Mouse (Mus musculus) stomach, embryonic 14.5 days (tissue): ENCODE results near the gene Kirrel3. TPM values are rescaled to one million over a fixed set of nuclear protein-coding genes. Genes with fewer than 3 reads are reported as not detected.

ENCODE experiments used
- ATAC-seq: fragments of 200-750 bp; cut with Nextera tagmentation; 2 replicates; pipeline ENCODE4 v1.8.0; 2017; ENCODE audit warnings: low read depth, moderate TSS enrichment; ENCODE audit not compliant: insufficient number of reproducible peaks, insufficient read depth, low FRiP score
- H3K27ac ChIP-seq: fragments of 300-500 bp; sonication (generic); 2 replicates; pipeline ENCODE4 v1.5.1; 2014; ENCODE audit warnings: mild to moderate bottlenecking, low read length, moderate library complexity, mixed read lengths
- H3K27me3 ChIP-seq: fragments of 300-500 bp; sonication (generic); 2 replicates; pipeline ENCODE4 v1.6.1; 2014; ENCODE audit warnings: low read length, control low read depth, mixed read lengths; ENCODE audit not compliant: control insufficient read depth, insufficient read depth
- H3K36me3 ChIP-seq: fragments of 300-500 bp; sonication (generic); 2 replicates; pipeline ENCODE4 v1.6.1; 2014; ENCODE audit warnings: mild to moderate bottlenecking, control low read depth, low read length, moderate library complexity, mixed read lengths; ENCODE audit not compliant: control insufficient read depth, insufficient read depth
- H3K4me1 ChIP-seq: fragments of 300-500 bp; sonication (generic); 2 replicates; pipeline ENCODE4 v1.6.1; 2014; ENCODE audit warnings: low read length, control low read depth, mixed read lengths; ENCODE audit not compliant: control insufficient read depth, insufficient read depth
- H3K4me2 ChIP-seq: fragments of 300-500 bp; sonication (generic); replicated peaks from 2 replicates; pipeline ENCODE4 v1.6.1; 2014; ENCODE audit warnings: low read depth, low read length, control low read depth
- H3K4me3 ChIP-seq: fragments of 300-500 bp; sonication (generic); 2 replicates; pipeline ENCODE4 v1.5.1; 2014; ENCODE audit warnings: low read depth, low read length, control low read depth
- H3K9ac ChIP-seq: fragments of 300-500 bp; sonication (generic); replicated peaks from 2 replicates; pipeline ENCODE4 v1.6.1; 2014; ENCODE audit warnings: low read depth, mild to moderate bottlenecking, control low read depth, low read length, moderate library complexity, mixed read lengths
- H3K9me3 ChIP-seq: fragments of 300-500 bp; sonication (generic); 2 replicates; pipeline ENCODE4 v1.6.1; 2016; ENCODE audit warnings: low read depth, low read length, control low read depth; ENCODE audit not compliant: control insufficient read depth
- WGBS: fragments of 180-500 bp; shearing (Covaris S2); extraction: QIAGEN DNeasy Blood & Tissue Kit; methylation state at CpG from one replicate; pipeline ENCODE4 v1.1.7; 2014; 5-methylcytosine and 5-hydroxymethylcytosine counted together
- polyA plus RNA-seq: library from polyadenylated mRNA; unstranded; fragments of >200 nt; fragmentation: Nextera tagmentation; extraction: Ambion mirVana; gene quantifications from 2 replicates; pipeline ENCODE4 v1.2.1, GENCODE M21; 2014

The Kirrel3 gene
- polyA plus RNA-seq, 1 experiment from 2014 or later = 6.3 TPM

DNA sequence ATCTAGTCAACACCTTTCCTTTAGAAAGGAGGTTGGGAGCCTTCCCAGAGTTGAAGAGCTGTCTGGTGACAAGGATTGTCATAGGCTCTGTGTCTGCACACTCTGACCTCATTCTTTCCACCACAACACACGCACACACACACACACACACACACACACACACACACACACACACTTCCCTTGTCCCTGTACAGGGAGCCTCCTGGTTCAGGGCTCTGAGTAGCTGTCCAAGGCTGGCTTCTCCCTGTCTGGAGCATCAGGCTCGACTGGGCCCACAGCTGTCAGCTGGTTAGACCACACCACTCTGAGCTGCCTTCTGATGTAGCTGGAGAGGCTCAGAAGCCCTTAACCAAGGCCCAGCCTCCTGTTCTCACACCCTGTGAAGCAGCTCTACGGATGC lies 302.2 kb downstream of the Kirrel3 start:
- WGBS = 58% methylated on average over 3 of the region's 3 CpGs
- Histone ChIP-seq H3K4me3 (no peak overlapping the region), H3K27me3 (no peaks in the 10 kb centered on the region), H3K4me2 (no peak overlapping the region), H3K27ac (no peak overlapping the region), H3K9ac (no peak overlapping the region), H3K4me1 (no peaks in the 10 kb centered on the region), H3K36me3 (no peaks in the 10 kb centered on the region), H3K9me3 (no peaks in the 10 kb centered on the region)
- ATAC-seq = no peak

- H3K9me3 ChIP-seq = no peaks in the 10 kb centered on the region
- no peak overlapping the region for H3K9ac ChIP-seq
- WGBS = 51% methylated on average over 4 of the region's 4 CpGs
- no peak for ATAC-seq
- no peak overlapping the region for H3K4me3 ChIP-seq
- H3K4me2 ChIP-seq = no peak overlapping the region
- no peak overlapping the region for H3K27ac ChIP-seq
- no peaks in the 10 kb centered on the region for H3K36me3 ChIP-seq
- no peaks in the 10 kb centered on the region for H3K4me1 ChIP-seq
- no peaks in the 10 kb centered on the region for H3K27me3 ChIP-seq
Measured at GRCm38 (mm10) chr9:34795226-34795625, 309.5 kb downstream of the Kirrel3 start.

DNA sequence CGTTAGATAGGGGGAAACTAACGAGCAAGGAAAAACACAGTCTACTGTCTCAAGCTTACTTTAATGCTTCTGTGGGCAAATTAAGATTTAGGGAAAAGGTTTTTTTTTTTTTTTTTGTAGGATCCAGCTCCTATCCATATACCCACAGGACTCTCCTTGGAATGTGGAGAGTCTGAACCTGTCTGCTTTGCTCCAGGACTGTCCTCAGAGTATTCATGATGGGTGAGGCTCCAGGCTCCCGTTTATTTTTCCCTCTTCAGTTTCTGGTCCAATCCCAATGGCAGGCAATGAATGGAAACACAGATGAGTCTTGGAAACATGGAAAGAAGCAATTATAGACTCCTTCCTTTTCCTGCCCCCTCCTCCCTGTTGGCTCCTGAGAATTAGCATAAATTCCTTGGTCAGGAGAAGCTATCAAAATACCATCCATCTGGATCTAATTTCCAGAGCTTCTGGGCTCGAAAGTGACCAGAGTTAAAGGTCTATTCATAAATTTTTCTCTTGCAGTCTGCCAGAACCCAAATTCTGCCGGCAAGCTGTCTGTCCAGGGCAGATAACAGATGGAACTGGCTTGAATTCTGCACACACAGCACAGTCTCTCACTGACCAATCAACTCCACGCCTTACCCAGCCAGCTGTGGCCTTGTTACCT lies 312.1 kb downstream of the Kirrel3 start:
- H3K27ac ChIP-seq = no peak overlapping the region
- H3K4me1 ChIP-seq = no peaks in the 10 kb centered on the region
- H3K27me3 ChIP-seq = no peaks in the 10 kb centered on the region
- no peaks in the 10 kb centered on the region for H3K36me3 ChIP-seq
- ATAC-seq = no peak
- H3K9me3 ChIP-seq = no peaks in the 10 kb centered on the region
- no peak overlapping the region for H3K9ac ChIP-seq
- 50% methylated on average over 6 of the region's 6 CpGs for WGBS
- H3K4me2 ChIP-seq = no peak overlapping the region
- no peak overlapping the region for H3K4me3 ChIP-seq

- 62% methylated on average over 6 of the region's 6 CpGs for WGBS
- ATAC-seq = no peak
- Histone ChIP-seq H3K27me3 (no peaks in the 10 kb centered on the region), H3K4me3 (no peak overlapping the region), H3K4me1 (no peaks in the 10 kb centered on the region), H3K4me2 (no peak overlapping the region), H3K9ac (no peak overlapping the region), H3K36me3 (no peaks in the 10 kb centered on the region), H3K27ac (no peak overlapping the region), H3K9me3 (no peaks in the 10 kb centered on the region)
Measured at GRCm38 (mm10) chr9:34801662-34802061, 316.0 kb downstream of the Kirrel3 start.

- no peaks in the 10 kb centered on the region for H3K27me3 ChIP-seq
- no peaks in the 10 kb centered on the region for H3K4me1 ChIP-seq
- WGBS = 80% methylated on average over 3 of the region's 3 CpGs
- no peaks in the 10 kb centered on the region for H3K36me3 ChIP-seq
- no peak overlapping the region for H3K9ac ChIP-seq
- no peak overlapping the region for H3K4me3 ChIP-seq
- no peak for ATAC-seq
- no peak overlapping the region for H3K4me2 ChIP-seq
- H3K9me3 ChIP-seq = no peaks in the 10 kb centered on the region
- no peak overlapping the region for H3K27ac ChIP-seq
Measured at GRCm38 (mm10) chr9:34806854-34807253, 321.2 kb downstream of the Kirrel3 start.

- Histone ChIP-seq H3K27ac (no peak overlapping the region), H3K27me3 (no peaks in the 10 kb centered on the region), H3K4me1 (no peaks in the 10 kb centered on the region), H3K4me3 (no peak overlapping the region), H3K9me3 (no peaks in the 10 kb centered on the region), H3K9ac (no peak overlapping the region), H3K4me2 (no peak overlapping the region), H3K36me3 (no peaks in the 10 kb centered on the region)
- no peak for ATAC-seq
- 70% methylated on average over 5 of the region's 5 CpGs for WGBS
Measured at GRCm38 (mm10) chr9:34809993-34810513, 324.4 kb downstream of the Kirrel3 start.

DNA sequence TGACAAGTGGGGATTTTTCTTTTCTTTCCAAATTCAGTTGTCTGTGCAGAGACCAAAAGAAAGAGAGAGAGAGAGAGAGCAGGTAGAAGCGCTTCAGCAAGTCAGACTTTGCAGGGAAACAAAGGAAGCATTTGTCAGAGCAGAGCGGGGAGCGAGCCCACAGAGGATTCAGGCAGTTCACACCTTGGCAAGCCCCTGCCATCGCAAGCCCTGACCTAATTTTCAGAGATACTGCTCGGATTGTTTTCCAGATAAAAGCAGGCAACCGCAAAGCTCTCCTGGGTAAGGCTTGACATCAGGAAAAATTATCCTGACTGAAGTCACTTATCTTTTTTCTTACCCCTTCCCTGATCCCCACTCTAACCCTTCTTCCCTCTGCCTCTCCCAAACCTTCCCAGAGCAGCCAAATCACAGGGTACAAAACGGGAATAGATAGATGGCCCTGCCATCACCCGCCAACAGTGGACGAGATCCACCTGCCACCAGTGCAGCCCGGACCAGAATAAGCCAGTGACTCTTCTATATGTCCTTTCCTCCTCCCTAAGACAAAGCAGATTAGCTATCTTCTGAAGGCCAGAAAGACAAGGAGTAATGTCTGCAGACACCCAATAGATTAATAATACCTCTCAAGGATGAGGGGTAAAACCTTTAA lies 332.8 kb downstream of the Kirrel3 start:
- H3K4me1 ChIP-seq = no peaks in the 10 kb centered on the region
- no peak overlapping the region for H3K4me2 ChIP-seq
- H3K27ac ChIP-seq = no peak overlapping the region
- H3K9ac ChIP-seq = no peak overlapping the region
- no peaks in the 10 kb centered on the region for H3K27me3 ChIP-seq
- H3K36me3 ChIP-seq = no peaks in the 10 kb centered on the region
- H3K9me3 ChIP-seq = no peaks in the 10 kb centered on the region
- H3K4me3 ChIP-seq = no peak overlapping the region
- 21% methylated on average over 10 of the region's 10 CpGs for WGBS
- ATAC-seq = no peak

DNA sequence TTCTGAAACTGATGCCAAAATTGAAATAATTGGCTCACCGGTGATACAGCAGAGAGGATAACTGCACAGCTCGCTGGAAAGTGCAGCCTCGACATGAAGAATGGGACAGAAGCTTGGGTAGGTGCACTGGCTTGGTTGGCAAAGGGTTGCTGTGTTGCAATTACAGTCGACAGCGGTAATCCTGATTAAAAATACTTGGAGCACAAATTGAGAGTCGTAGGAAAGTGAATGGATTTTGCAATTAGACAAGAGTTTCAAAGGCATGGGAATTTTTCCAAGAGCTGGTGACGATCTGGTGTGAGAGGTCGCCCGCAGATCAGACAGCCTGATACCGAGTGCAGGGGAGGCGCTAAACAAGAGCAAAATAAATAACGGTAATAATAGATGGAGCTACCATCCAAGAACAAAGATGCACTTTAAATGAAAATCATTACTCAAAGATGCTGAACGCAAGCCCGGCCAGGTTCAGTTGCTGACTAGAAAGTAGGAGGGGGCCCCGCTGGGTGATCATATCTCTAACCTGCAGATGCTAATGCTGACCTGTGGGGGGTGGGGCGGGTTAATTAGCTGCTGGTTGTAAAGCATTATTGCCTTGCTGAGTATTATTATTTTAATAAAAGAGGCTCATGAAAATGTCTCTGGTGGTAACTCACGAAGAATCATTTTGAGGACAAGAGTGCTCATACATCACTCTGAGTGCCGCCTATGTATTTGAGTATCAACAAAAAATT lies 338.8 kb downstream of the Kirrel3 start:
- Histone ChIP-seq H3K4me2 (no peak overlapping the region), H3K9me3 (no peaks in the 10 kb centered on the region), H3K27ac (no peak overlapping the region), H3K36me3 (no peaks in the 10 kb centered on the region), H3K27me3 (no peaks in the 10 kb centered on the region), H3K4me1 (no peaks in the 10 kb centered on the region), H3K4me3 (no peak overlapping the region), H3K9ac (no peak overlapping the region)
- 71% methylated on average over 18 of the region's 18 CpGs for WGBS
- no peak for ATAC-seq
